Mouse (Mus musculus) gastrocnemius, adult 2 months (tissue): ENCODE results near the gene Yjefn3. TPM values are rescaled to one million over a fixed set of nuclear protein-coding genes. Genes with fewer than 3 reads are reported as not detected.

Source experiments
- DNase-seq: peaks from one replicate; pipeline ENCODE4 v3.0.0; 2022
- H3K27ac ChIP-seq: fragments of 200-600 bp; 2 replicates; pipeline ENCODE4 v1.8.1; 2022; ENCODE audit warnings: mild to moderate bottlenecking
- H3K4me3 ChIP-seq: fragments of 200-600 bp; 2 replicates; pipeline ENCODE4 v1.8.1; 2022; ENCODE audit warnings: mild to moderate bottlenecking, moderate library complexity
- CTCF ChIP-seq: fragments of 200-600 bp; IDR thresholded peaks from 2 replicates; pipeline ENCODE4 v1.8.1; 2022; ENCODE audit warnings: antibody characterized with exemption, mild to moderate bottlenecking, moderate library complexity
- intact Hi-C: fragments of 180-260 bp; cut with DNase I; formaldehyde crosslinking; loops from one replicate; pipeline ENCODE4 v1.15.1; 2025
- total RNA-seq, 2 experiments: library from RNA; stranded (reverse); gene quantifications; 2 replicates each; pipeline ENCODE4 v1.2.3; 2021

Gene Yjefn3
- total RNA-seq, 2 experiments from 2014 or later: 9.5 to 14.5 TPM

DNA sequence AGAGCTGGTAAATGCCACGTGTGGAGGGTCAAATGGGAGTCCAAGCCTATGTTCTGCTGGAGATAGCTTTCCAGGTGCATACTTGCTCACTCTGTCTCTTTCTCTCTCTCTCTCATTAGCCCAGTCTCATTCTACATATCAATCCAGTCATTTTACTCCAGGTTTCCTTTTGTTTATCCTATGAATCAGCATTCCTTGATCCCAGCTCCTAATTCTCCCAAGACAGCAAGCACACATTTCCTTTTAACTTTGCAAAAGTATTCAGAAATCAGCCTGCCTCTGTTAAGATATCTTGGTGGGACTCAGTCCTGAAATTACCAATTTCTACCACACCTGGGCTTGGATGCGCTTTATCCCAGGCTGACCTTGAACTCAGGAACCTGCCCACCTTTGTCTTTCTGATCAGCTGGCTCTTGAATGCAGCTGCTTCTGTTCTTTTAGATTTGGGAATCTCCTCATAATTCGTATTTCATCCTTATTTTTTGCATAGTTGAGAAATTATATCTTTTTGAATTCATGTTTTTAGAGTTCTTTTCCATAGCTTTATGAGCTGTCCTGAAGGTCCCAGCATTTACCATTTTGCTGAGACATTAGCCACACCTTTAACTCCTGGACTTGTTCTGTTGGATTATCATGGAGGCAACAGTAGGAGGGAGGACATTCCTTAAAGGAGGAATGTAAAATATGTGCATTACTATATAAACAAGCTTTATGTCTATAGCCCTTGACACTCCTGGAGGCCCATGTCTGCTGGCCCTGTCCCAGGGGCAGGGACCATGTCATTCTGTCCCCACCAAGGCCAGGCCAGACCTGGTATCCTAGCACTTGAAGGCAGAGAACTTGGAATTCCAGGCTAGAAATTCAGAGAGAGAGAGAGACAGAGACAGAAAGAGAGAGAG lies 55.1 kb downstream of the Yjefn3 start:
- no peak overlapping the region for H3K4me3 ChIP-seq
- TF ChIP-seq CTCF: no peak
- DNase-seq: no peak
- intact Hi-C loops: no loop called here
- no peak overlapping the region for H3K27ac ChIP-seq

Other genes starting within 250 kb of the Yjefn3 start
- gene Zfp964, start 248.2 kb downstream of the Yjefn3 start, total RNA-seq: under 1 TPM; 0.74 to 0.75 TPM
- 10 to 100 TPM; 15.0 to 15.9 TPM for gene Zfp869, start 192.0 kb downstream of the Yjefn3 start, total RNA-seq
- 1 to 10 TPM; 3.4 to 4.1 TPM for gene Zfp963, start 152.7 kb downstream of the Yjefn3 start, total RNA-seq
- 1 to 10 TPM; 2.4 to 3.0 TPM for gene Gm20422, start 127.8 kb downstream of the Yjefn3 start, total RNA-seq
- gene Atp13a1, start 111.5 kb downstream of the Yjefn3 start, total RNA-seq: 10 to 100 TPM in 1 of 2 experiments, 1 to 10 TPM in 1; 9.9 to 10.4 TPM
- gene Zfp866, start 111.5 kb downstream of the Yjefn3 start, total RNA-seq: 10 to 100 TPM; 15.6 to 17.1 TPM
- 1 to 10 TPM; 3.8 to 5.3 TPM for gene Gmip, start 94.0 kb downstream of the Yjefn3 start, total RNA-seq
- under 1 TPM in 1 of 2 experiments, not detected in 1; 0.14 TPM for gene Lpar2, start 80.3 kb downstream of the Yjefn3 start, total RNA-seq
- gene Pbx4, start 70.2 kb downstream of the Yjefn3 start, total RNA-seq: not detected
- 10 to 100 TPM in 1 of 2 experiments, 1 to 10 TPM in 1; 3.5 to 18.9 TPM for gene Cilp2, start 15.0 kb downstream of the Yjefn3 start, total RNA-seq
- gene Tssk6, start 528 bp downstream of the Yjefn3 start, total RNA-seq: not detected
- 100 to 1,000 TPM; 312 to 399 TPM for gene Ndufa13, start 154 bp downstream of the Yjefn3 start, total RNA-seq
- 10 to 100 TPM; 26.5 to 32.6 TPM for gene Gatad2a, start 93.7 kb upstream of the Yjefn3 start, total RNA-seq
- gene Mau2, start 140.0 kb upstream of the Yjefn3 start, total RNA-seq: 10 to 100 TPM; 24.8 to 31.0 TPM
- gene Sugp1, start 140.1 kb upstream of the Yjefn3 start, total RNA-seq: 10 to 100 TPM; 16.8 to 21.0 TPM
- gene Tm6sf2, start 170.2 kb upstream of the Yjefn3 start, total RNA-seq: 1 to 10 TPM in 1 of 2 experiments, under 1 TPM in 1; 0.33 to 1.0 TPM
- under 1 TPM in 1 of 2 experiments, not detected in 1; 0.08 TPM for gene Hapln4, start 180.7 kb upstream of the Yjefn3 start, total RNA-seq
- gene Ncan, start 218.2 kb upstream of the Yjefn3 start, total RNA-seq: not detected
- 1 to 10 TPM; 4.3 to 6.5 TPM for gene Nr2c2ap, start 228.6 kb upstream of the Yjefn3 start, total RNA-seq
- 10 to 100 TPM in 1 of 2 experiments, 1 to 10 TPM in 1; 7.5 to 10.7 TPM for gene Rfxank, start 236.4 kb upstream of the Yjefn3 start, total RNA-seq
- gene Borcs8, start 236.8 kb upstream of the Yjefn3 start, total RNA-seq: 10 to 100 TPM; 11.6 to 14.8 TPM
- under 1 TPM; 0.31 to 0.56 TPM for gene Mef2b, start 237.0 kb upstream of the Yjefn3 start, total RNA-seq